Mouse (Mus musculus): Measurements from ENCODE around the gene Tbc1d10a. TPM values are rescaled to one million over a fixed set of nuclear protein-coding genes. Genes with fewer than 3 reads are reported as not detected.

The Tbc1d10a gene
- polyA plus RNA-seq, 1 experiment from 2014 or later, result 37.4 TPM

GRCm38 (mm10) chr11:4222046-4222950 lies 35.7 kb downstream of the Tbc1d10a start:
- Histone ChIP-seq H3K36me3 (no peaks in the 10 kb centered on the region), H3K9me3 (replicated peaks) (no peaks in the 10 kb centered on the region), H3K27ac (no peak overlapping the region), H3K4me3 (no peak overlapping the region), H3K27me3 (ENCODE audit: low read depth, poor library complexity, severe bottlenecking) (peaks cover 40% of the 10 kb centered on the region), H3K4me1 (peaks cover 16% of the 10 kb centered on the region)
- WGBS, result 87% methylated on average over 17 of the region's 17 CpGs
- no peak for DNase-seq (ENCODE audit: low spot score)

GRCm38 (mm10) chr11:4223393-4224188 lies 37.0 kb downstream of the Tbc1d10a start:
- 28% methylated on average over 7 of the region's 7 CpGs for WGBS
- H3K4me1 ChIP-seq, result peaks cover 9% of the 10 kb centered on the region
- H3K9me3 ChIP-seq (replicated peaks), result no peaks in the 10 kb centered on the region
- H3K27ac ChIP-seq, result no peak overlapping the region
- no peak overlapping the region for H3K4me3 ChIP-seq
- peaks cover 28% of the 10 kb centered on the region for H3K27me3 ChIP-seq (ENCODE audit: low read depth, poor library complexity, severe bottlenecking)
- no peaks in the 10 kb centered on the region for H3K36me3 ChIP-seq
- no peak for DNase-seq (ENCODE audit: low spot score)

GRCm38 (mm10) chr11:4224223-4224622 lies 37.6 kb downstream of the Tbc1d10a start:
- Histone ChIP-seq H3K27me3 (ENCODE audit: low read depth, poor library complexity, severe bottlenecking) (peaks cover 22% of the 10 kb centered on the region), H3K27ac (no peak overlapping the region), H3K4me1 (peaks cover 7% of the 10 kb centered on the region), H3K4me3 (no peak overlapping the region), H3K36me3 (no peaks in the 10 kb centered on the region), H3K9me3 (replicated peaks) (no peaks in the 10 kb centered on the region)
- no peak for DNase-seq (ENCODE audit: low spot score)
- 45% methylated on average over 2 of the region's 2 CpGs for WGBS

- Histone ChIP-seq H3K9me3 (replicated peaks) (no peaks in the 10 kb centered on the region), H3K27me3 (ENCODE audit: low read depth, poor library complexity, severe bottlenecking) (0 out of 2 replicates have a peak, but pooled peaks cover 2% of the 10 kb centered on the region), H3K36me3 (no peaks in the 10 kb centered on the region), H3K4me3 (no peak overlapping the region), H3K27ac (no peak overlapping the region), H3K4me1 (peaks cover 11% of the 10 kb centered on the region)
- WGBS, result 84% methylated on average over 5 of the region's 5 CpGs
- DNase-seq (ENCODE audit: low spot score), result no peak
These were observed 40.2 kb downstream of the Tbc1d10a start for GRCm38 (mm10) chr11:4226569-4227325.

- Histone ChIP-seq H3K9me3 (replicated peaks) (no peaks in the 10 kb centered on the region), H3K36me3 (no peaks in the 10 kb centered on the region), H3K27ac (no peak overlapping the region), H3K4me3 (no peak overlapping the region), H3K4me1 (peaks cover 11% of the 10 kb centered on the region), H3K27me3 (ENCODE audit: low read depth, poor library complexity, severe bottlenecking) (no peaks in the 10 kb centered on the region)
- DNase-seq (ENCODE audit: low spot score), result no peak
- 54% methylated on average over 8 of the region's 8 CpGs for WGBS
These were observed 41.9 kb downstream of the Tbc1d10a start for GRCm38 (mm10) chr11:4228463-4228862.

- H3K4me1 ChIP-seq, result peaks cover 11% of the 10 kb centered on the region
- no peak overlapping the region for H3K4me3 ChIP-seq
- DNase-seq (ENCODE audit: low spot score), result no peak
- H3K27me3 ChIP-seq (ENCODE audit: low read depth, poor library complexity, severe bottlenecking), result no peaks in the 10 kb centered on the region
- no peaks in the 10 kb centered on the region for H3K36me3 ChIP-seq
- H3K9me3 ChIP-seq (replicated peaks), result no peaks in the 10 kb centered on the region
- H3K27ac ChIP-seq, result no peak overlapping the region
- WGBS, result 62% methylated on average over 4 of the region's 4 CpGs
These were observed 43.3 kb downstream of the Tbc1d10a start for GRCm38 (mm10) chr11:4229841-4230240.

GRCm38 (mm10) chr11:4231435-4231834 lies 44.8 kb downstream of the Tbc1d10a start:
- WGBS, result 91% methylated on average over 2 of the region's 2 CpGs

GRCm38 (mm10) chr11:4232644-4233043 lies 46.1 kb downstream of the Tbc1d10a start:
- WGBS, result 69% methylated on average over 12 of the region's 12 CpGs
- no peak for DNase-seq (ENCODE audit: low spot score)
- Histone ChIP-seq H3K4me3 (no peak overlapping the region), H3K27ac (no peak overlapping the region), H3K36me3 (no peaks in the 10 kb centered on the region), H3K9me3 (replicated peaks) (no peaks in the 10 kb centered on the region), H3K27me3 (ENCODE audit: low read depth, poor library complexity, severe bottlenecking) (no peaks in the 10 kb centered on the region), H3K4me1 (peaks cover 11% of the 10 kb centered on the region)

More at GRCm38 (mm10) chr11:4231435-4231834, 44.8 kb downstream of the Tbc1d10a start:
- no peaks in the 10 kb centered on the region for H3K9me3 ChIP-seq (replicated peaks)
- H3K27me3 ChIP-seq (ENCODE audit: low read depth, poor library complexity, severe bottlenecking), result no peaks in the 10 kb centered on the region
- no peak for DNase-seq (ENCODE audit: low spot score)
- no peaks in the 10 kb centered on the region for H3K36me3 ChIP-seq
- H3K4me3 ChIP-seq, result no peak overlapping the region
- no peak overlapping the region for H3K27ac ChIP-seq
- peaks cover 11% of the 10 kb centered on the region for H3K4me1 ChIP-seq

GRCm38 (mm10) chr11:4235052-4235655 lies 48.6 kb downstream of the Tbc1d10a start:
- Histone ChIP-seq H3K27me3 (ENCODE audit: low read depth, poor library complexity, severe bottlenecking) (no peaks in the 10 kb centered on the region), H3K36me3 (no peaks in the 10 kb centered on the region), H3K27ac (no peak overlapping the region), H3K9me3 (replicated peaks) (no peaks in the 10 kb centered on the region), H3K4me1 (no peaks in the 10 kb centered on the region), H3K4me3 (no peak overlapping the region)
- DNase-seq (ENCODE audit: low spot score), result no peak
- 90% methylated on average over 6 of the region's 6 CpGs for WGBS

- no peaks in the 10 kb centered on the region for H3K9me3 ChIP-seq (replicated peaks)
- DNase-seq (ENCODE audit: low spot score), result no peak
- no peaks in the 10 kb centered on the region for H3K27me3 ChIP-seq (ENCODE audit: low read depth, poor library complexity, severe bottlenecking)
- H3K4me3 ChIP-seq, result no peak within 1 kb of the TSS
- H3K27ac ChIP-seq, result no peak within 1 kb of the TSS
- WGBS, result 82% methylated on average over 16 of the region's 16 CpGs
- H3K36me3 ChIP-seq, result no peaks in the 10 kb centered on the region
- no peaks in the 10 kb centered on the region for H3K4me1 ChIP-seq
These were observed 49.3 kb downstream of the Tbc1d10a start, which contains the start of gene Osm for GRCm38 (mm10) chr11:4235665-4236545. Gene Osm (plus strand): TSS chr11:4236420.

GRCm38 (mm10) chr11:4236546-4237067 lies 50.0 kb downstream of the Tbc1d10a start:
- WGBS, result 92% methylated on average over 21 of the region's 21 CpGs
- Histone ChIP-seq H3K27ac (no peak overlapping the region), H3K36me3 (no peaks in the 10 kb centered on the region), H3K9me3 (replicated peaks) (no peaks in the 10 kb centered on the region), H3K27me3 (ENCODE audit: low read depth, poor library complexity, severe bottlenecking) (no peaks in the 10 kb centered on the region), H3K4me1 (no peaks in the 10 kb centered on the region), H3K4me3 (no peak overlapping the region)
- DNase-seq (ENCODE audit: low spot score), result no peak
